Mouse (Mus musculus): ENCODE measurements around the gene Phtf2. TPM values are rescaled to one million over a fixed set of nuclear protein-coding genes. Genes with fewer than 3 reads are reported as not detected.
"Not testable (repeated sequence)": the region's sequence is repeated elsewhere in the genome, so short reads cannot be mapped to it uniquely, and the experiment has no call there.

The Phtf2 gene
- polyA plus RNA-seq, 1 experiment from 2014 or later = 47.4 TPM

DNA sequence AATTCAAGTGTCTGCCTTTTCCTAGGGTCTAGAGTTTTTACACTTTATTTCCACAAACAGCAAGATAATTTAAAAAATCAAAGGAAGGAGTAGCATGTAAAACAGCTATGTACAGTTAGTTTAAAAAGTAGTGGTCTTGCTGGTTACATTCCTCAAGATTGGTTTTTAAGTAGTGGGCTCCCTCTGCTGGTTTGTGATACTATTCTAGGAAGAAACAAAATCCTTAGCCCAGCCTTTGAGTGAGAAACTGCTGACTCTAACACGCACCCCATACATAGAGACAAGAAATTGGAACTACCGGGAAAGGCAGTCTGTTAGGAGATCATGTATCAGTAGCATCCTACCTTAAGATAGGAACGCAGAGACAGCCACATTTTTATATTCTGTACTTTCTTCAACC is 108.6 kb downstream of the Phtf2 start:
- H3K9ac ChIP-seq = no peak overlapping the region

GRCm38 (mm10) chr5:20765365-20765920 is 116.5 kb downstream of the Phtf2 start:
- WGBS = 89% methylated on average over 7 of the region's 7 CpGs
- Histone ChIP-seq H3K27me3 (replicated peaks) (no peaks in the 10 kb centered on the region), H3K4me1 (replicated peaks) (no peaks in the 10 kb centered on the region), H3K27ac (ENCODE audit: poor library complexity, severe bottlenecking) (no peak overlapping the region), H3K4me3 (no peak overlapping the region), H3K9me3 (replicated peaks) (no peaks in the 10 kb centered on the region), H3K9ac (no peak overlapping the region), H3K4me2 (no peak overlapping the region), H3K36me3 (peaks cover 27% of the 10 kb centered on the region)
- no peak for ATAC-seq (ENCODE audit: insufficient number of reproducible peaks, low FRiP score)

More for the DNA sequence above, 108.6 kb downstream of the Phtf2 start:
- H3K4me3 ChIP-seq = no peak overlapping the region
- H3K27me3 ChIP-seq (replicated peaks) = no peaks in the 10 kb centered on the region
- H3K27ac ChIP-seq (ENCODE audit: poor library complexity, severe bottlenecking) = no peak overlapping the region
- ATAC-seq (ENCODE audit: insufficient number of reproducible peaks, low FRiP score) = no peak
- peaks cover 3% of the 10 kb centered on the region; the same call in 1 of the 2 replicates for H3K4me1 ChIP-seq (replicated peaks)
- WGBS = 52% methylated on average over 3 of the region's 3 CpGs
- peaks cover 19% of the 10 kb centered on the region for H3K36me3 ChIP-seq
- no peaks in the 10 kb centered on the region for H3K9me3 ChIP-seq (replicated peaks)
- H3K4me2 ChIP-seq = no peak overlapping the region

DNA sequence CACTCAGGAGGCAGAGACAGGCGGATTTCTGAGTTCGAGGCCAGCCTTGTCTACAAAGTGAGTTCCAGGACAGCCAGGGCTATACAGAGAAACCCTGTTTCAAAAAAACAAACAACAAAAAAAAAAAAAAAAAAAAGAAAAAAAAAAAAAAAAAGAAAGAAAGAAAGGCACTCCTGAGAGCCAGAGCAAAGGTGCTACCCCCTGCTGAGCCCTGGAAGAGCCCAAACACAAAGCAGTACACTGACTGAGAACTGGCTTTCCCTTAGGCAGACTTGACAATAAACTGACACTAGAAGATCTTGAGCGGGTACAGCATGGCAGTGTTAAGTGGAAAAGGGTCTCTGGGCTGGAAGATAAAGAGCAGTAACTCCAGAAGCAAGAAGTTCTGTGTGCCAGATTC is 119.5 kb downstream of the Phtf2 start:
- WGBS = 85% methylated on average over 3 of the region's 3 CpGs
- not testable (repeated sequence) for H3K4me2 ChIP-seq; H3K4me1 ChIP-seq (replicated peaks); H3K27me3 ChIP-seq (replicated peaks); ATAC-seq (ENCODE audit: insufficient number of reproducible peaks, low FRiP score); H3K4me3 ChIP-seq; H3K27ac ChIP-seq (ENCODE audit: poor library complexity, severe bottlenecking); H3K9me3 ChIP-seq (replicated peaks); H3K9ac ChIP-seq
- peaks cover 17% of the 10 kb centered on the region for H3K36me3 ChIP-seq

- Histone ChIP-seq H3K9ac (no peak overlapping the region), H3K36me3 (peaks cover 13% of the 10 kb centered on the region), H3K27me3 (replicated peaks) (no peaks in the 10 kb centered on the region), H3K9me3 (replicated peaks) (no peaks in the 10 kb centered on the region), H3K4me3 (no peak overlapping the region), H3K4me1 (replicated peaks) (peaks cover 5% of the 10 kb centered on the region; the same call in 1 of the 2 replicates), H3K27ac (ENCODE audit: poor library complexity, severe bottlenecking) (no peak overlapping the region), H3K4me2 (no peak overlapping the region)
- 86% methylated on average over 12 of the region's 12 CpGs for WGBS
- ATAC-seq (ENCODE audit: insufficient number of reproducible peaks, low FRiP score) = no peak
Observed at GRCm38 (mm10) chr5:20760368-20761162, 121.4 kb downstream of the Phtf2 start.

DNA sequence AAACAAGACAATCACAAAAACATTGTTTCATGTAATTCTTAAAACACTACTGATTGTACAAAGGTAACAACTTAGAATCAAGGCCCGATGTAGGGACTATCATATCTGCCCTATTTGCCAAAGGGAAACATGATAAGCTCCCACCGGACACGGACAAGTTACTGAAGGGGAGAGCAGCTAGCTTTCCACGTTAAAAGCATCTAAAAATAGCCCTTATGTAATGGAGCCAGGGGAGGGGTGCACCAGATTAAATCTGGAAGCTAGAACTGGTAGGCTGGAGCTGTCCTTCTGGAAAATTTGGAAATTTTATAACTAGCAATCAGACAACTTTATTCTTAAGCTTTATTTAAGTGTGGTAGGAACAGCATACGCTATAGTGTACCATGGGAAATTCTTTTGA is 122.2 kb downstream of the Phtf2 start:
- no peak overlapping the region for H3K27ac ChIP-seq (ENCODE audit: poor library complexity, severe bottlenecking)
- no peaks in the 10 kb centered on the region for H3K27me3 ChIP-seq (replicated peaks)
- no peak overlapping the region for H3K9ac ChIP-seq
- H3K4me2 ChIP-seq = no peak overlapping the region
- H3K36me3 ChIP-seq = peaks cover 10% of the 10 kb centered on the region
- no peak overlapping the region for H3K4me3 ChIP-seq
- H3K4me1 ChIP-seq (replicated peaks) = peaks cover 5% of the 10 kb centered on the region; the same call in 1 of the 2 replicates
- no peak for ATAC-seq (ENCODE audit: insufficient number of reproducible peaks, low FRiP score)
- WGBS = 27% methylated on average over 5 of the region's 5 CpGs
- H3K9me3 ChIP-seq (replicated peaks) = no peaks in the 10 kb centered on the region

DNA sequence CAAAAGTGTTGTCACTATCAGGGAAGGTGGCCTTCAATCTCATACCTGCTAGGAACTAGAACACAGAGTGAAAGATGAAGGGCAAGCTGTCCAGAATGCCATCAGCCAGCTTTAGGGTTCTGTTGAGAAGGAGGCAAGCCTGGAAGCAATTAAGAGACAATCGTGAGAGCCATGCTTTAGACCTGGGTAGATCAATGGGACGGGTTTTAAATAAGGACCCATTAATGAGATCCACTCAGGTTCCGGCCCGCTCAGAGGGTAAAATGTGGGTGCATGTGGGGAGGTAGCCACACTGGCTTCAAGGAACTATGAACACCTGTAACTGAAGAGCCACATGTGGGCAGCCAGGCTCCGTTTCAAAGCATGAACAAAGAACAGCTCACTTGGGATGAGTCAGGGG is 128.0 kb downstream of the Phtf2 start:
- Histone ChIP-seq H3K9ac (no peak overlapping the region), H3K27ac (ENCODE audit: poor library complexity, severe bottlenecking) (no peak overlapping the region), H3K4me3 (no peak overlapping the region), H3K4me1 (replicated peaks) (peaks cover 3% of the 10 kb centered on the region; the same call in 1 of the 2 replicates), H3K9me3 (replicated peaks) (no peaks in the 10 kb centered on the region), H3K4me2 (no peak overlapping the region), H3K27me3 (replicated peaks) (no peaks in the 10 kb centered on the region), H3K36me3 (peaks cover 5% of the 10 kb centered on the region; the same call in 1 of the 2 replicates)
- ATAC-seq (ENCODE audit: insufficient number of reproducible peaks, low FRiP score) = no peak
- 75% methylated on average over 5 of the region's 5 CpGs for whole genome bisulfite sequencing

DNA sequence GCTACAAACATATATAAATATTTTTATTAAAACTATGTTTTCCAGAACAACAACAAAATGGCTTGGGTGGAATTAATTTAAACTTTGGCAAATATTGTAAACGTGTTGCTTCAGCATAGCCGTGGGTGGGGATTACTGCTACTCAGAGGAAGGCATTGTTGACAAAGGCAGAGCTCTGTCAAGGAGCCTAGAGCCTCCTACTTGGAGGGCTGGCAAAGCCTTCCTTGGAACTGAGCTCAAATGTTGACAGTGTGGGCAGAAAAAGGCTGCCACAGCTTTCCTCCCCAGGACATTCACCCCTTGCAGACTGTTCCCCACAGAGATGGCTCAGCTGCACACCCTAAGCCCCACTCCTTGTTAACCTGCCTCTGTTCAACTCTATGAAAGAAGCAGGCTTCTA is 128.8 kb downstream of the Phtf2 start:
- Histone ChIP-seq H3K9ac (no peak overlapping the region), H3K4me2 (no peak overlapping the region), H3K27me3 (replicated peaks) (no peaks in the 10 kb centered on the region), H3K36me3 (peaks cover 5% of the 10 kb centered on the region; the same call in 1 of the 2 replicates), H3K4me3 (no peak overlapping the region), H3K9me3 (replicated peaks) (no peaks in the 10 kb centered on the region), H3K4me1 (replicated peaks) (no peaks in the 10 kb centered on the region), H3K27ac (ENCODE audit: poor library complexity, severe bottlenecking) (no peak overlapping the region)
- ATAC-seq (ENCODE audit: insufficient number of reproducible peaks, low FRiP score) = no peak
- 55% methylated on average over 2 of the region's 2 CpGs for WGBS

GRCm38 (mm10) chr5:20751696-20752095 is 130.2 kb downstream of the Phtf2 start:
- H3K4me3 ChIP-seq = no peak overlapping the region
- no peak overlapping the region for H3K9ac ChIP-seq
- ATAC-seq (ENCODE audit: insufficient number of reproducible peaks, low FRiP score) = no peak
- H3K9me3 ChIP-seq (replicated peaks) = no peaks in the 10 kb centered on the region
- no peaks in the 10 kb centered on the region for H3K36me3 ChIP-seq
- H3K4me1 ChIP-seq (replicated peaks) = no peaks in the 10 kb centered on the region
- H3K27ac ChIP-seq (ENCODE audit: poor library complexity, severe bottlenecking) = no peak overlapping the region
- no peak overlapping the region for H3K4me2 ChIP-seq
- H3K27me3 ChIP-seq (replicated peaks) = no peaks in the 10 kb centered on the region
- WGBS = 70% methylated on average over 7 of the region's 7 CpGs

GRCm38 (mm10) chr5:20751000-20751399 is 130.9 kb downstream of the Phtf2 start:
- ATAC-seq (ENCODE audit: insufficient number of reproducible peaks, low FRiP score) = no peak
- Histone ChIP-seq H3K27me3 (replicated peaks) (no peaks in the 10 kb centered on the region), H3K4me3 (no peak overlapping the region), H3K9me3 (replicated peaks) (no peaks in the 10 kb centered on the region), H3K9ac (no peak overlapping the region), H3K4me1 (replicated peaks) (no peaks in the 10 kb centered on the region), H3K27ac (ENCODE audit: poor library complexity, severe bottlenecking) (no peak overlapping the region), H3K36me3 (no peaks in the 10 kb centered on the region), H3K4me2 (no peak overlapping the region)
- 73% methylated on average over 7 of the region's 7 CpGs for WGBS

DNA sequence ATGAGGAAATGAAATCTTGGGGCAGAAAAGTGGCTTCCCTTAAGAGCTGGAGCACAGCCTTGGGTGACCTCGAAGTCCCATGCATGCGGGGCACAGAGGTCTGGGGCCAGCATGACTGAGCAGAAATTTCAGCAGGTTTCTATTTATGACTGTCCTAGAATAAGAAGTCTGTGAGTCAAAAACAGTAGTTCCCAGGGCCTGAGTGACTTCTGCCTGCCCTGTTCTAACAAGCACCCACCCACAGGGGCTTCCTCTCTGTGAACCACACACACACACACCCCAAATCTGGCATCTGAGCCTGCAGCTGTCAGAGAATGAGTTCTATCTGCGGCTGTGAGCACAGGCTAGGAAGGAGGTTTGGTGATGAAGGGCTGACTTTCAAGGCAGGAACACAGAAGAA is 132.4 kb downstream of the Phtf2 start:
- 73% methylated on average over 3 of the region's 3 CpGs for WGBS

DNA sequence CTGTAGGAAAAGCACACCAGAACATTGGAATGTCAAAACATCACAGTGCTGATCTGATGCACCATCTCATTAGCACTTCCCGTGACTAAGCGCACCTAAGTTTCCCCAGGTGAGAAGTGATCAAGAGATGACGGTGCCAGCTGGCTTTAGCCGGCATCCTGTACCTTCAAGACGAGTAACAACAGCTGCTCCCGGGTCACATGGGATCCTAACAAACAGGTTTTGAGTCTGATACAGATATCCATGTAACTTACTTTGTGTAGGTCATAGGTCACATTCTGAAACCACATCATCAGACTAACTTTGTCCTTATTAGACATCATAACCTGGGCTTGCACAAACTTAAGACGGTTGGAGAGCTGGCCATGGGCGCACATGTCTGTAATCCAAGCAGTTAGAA is 133.1 kb downstream of the Phtf2 start:
- no peak overlapping the region for H3K4me2 ChIP-seq
- WGBS = 89% methylated on average over 8 of the region's 8 CpGs

More for the DNA sequence above, 132.4 kb downstream of the Phtf2 start:
- Histone ChIP-seq H3K4me1 (replicated peaks) (no peaks in the 10 kb centered on the region), H3K36me3 (no peaks in the 10 kb centered on the region), H3K27ac (ENCODE audit: poor library complexity, severe bottlenecking) (no peak overlapping the region), H3K4me3 (no peak overlapping the region), H3K9ac (no peak overlapping the region), H3K9me3 (replicated peaks) (no peaks in the 10 kb centered on the region), H3K4me2 (no peak overlapping the region), H3K27me3 (replicated peaks) (no peaks in the 10 kb centered on the region)
- ATAC-seq (ENCODE audit: insufficient number of reproducible peaks, low FRiP score) = no peak

More for the DNA sequence above, 133.1 kb downstream of the Phtf2 start:
- Histone ChIP-seq H3K36me3 (no peaks in the 10 kb centered on the region), H3K4me1 (replicated peaks) (no peaks in the 10 kb centered on the region), H3K27ac (ENCODE audit: poor library complexity, severe bottlenecking) (no peak overlapping the region), H3K9ac (no peak overlapping the region), H3K9me3 (replicated peaks) (no peaks in the 10 kb centered on the region), H3K27me3 (replicated peaks) (no peaks in the 10 kb centered on the region), H3K4me3 (no peak overlapping the region)
- ATAC-seq (ENCODE audit: insufficient number of reproducible peaks, low FRiP score) = no peak

All from heart, embryonic 12.5 days (tissue).